Mouse (Mus musculus) c-Kit-positive CD71-negative TER-119-negative erythroid progenitor cells, embryonic 14.5 days (primary cell): Measurements from ENCODE around the gene Vamp9.

Experiments
- DNase-seq: peaks from one replicate; pipeline ENCODE4 v3.0.0-alpha.2; 2013; ENCODE audit warnings: low read depth

Gene Vamp9

DNA sequence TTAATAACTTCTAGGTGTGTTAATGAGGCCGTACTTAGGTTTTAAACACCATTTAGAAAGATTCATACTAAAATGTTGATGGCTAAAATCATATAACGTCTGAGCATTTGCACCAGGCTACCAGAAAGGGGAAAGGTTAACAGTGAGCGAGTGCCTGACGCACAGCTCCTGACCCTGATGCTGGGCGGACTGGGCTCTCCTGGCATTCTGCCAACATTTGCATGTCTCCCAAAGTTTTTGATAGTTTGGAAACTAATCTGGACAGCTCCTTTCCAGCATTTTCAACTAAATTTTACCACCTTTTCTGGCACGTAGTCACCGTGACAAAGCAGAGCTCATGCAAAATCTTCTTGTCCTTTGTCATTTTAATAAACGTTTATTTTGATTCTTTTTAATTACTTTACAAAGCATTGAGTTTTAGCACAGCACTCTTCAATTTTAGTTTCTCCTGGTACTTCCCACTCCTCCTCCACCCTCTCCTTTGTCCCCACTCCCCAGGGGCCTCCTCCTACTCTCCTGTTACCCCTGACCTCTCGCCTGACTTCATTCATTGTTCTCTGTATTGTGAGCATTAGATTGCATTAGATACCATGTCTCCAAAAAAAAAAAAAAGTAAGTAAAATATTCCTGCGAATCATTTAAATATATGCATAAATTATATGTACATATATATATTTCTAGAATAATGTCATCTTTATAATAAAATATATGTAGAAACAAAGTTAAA, 35.9 kb downstream of the Vamp9 start:
- DNase-seq, result no peak

GRCm38 (mm10) chr5:99952513-99952912, 46.5 kb downstream of the Vamp9 start:
- DNase-seq, result no peak

DNA sequence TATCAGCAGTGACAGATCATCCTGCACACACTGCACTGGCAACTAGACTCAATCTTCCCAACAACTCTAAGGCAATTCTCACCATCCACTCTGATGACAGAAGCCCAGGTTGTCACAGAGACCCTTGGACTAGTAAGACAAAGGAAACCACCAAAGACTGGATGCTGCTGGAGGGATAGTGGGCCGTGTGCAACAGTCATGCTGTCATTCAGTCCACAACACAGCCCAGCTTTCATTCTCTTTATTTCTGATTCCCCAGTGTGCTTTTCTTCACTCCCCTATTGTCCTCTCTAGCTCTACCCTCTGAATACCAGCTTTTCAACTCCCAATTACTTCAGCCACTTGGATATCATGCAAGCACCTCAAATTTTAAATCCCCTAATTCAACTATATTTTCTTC, 47.8 kb downstream of the Vamp9 start:
- DNase-seq, result no peak

GRCm38 (mm10) chr5:99958666-99959065, 52.6 kb downstream of the Vamp9 start:
- DNase-seq, result no peak

- DNase-seq, result no peak
These were observed 53.3 kb downstream of the Vamp9 start for GRCm38 (mm10) chr5:99959236-99959936.

DNA sequence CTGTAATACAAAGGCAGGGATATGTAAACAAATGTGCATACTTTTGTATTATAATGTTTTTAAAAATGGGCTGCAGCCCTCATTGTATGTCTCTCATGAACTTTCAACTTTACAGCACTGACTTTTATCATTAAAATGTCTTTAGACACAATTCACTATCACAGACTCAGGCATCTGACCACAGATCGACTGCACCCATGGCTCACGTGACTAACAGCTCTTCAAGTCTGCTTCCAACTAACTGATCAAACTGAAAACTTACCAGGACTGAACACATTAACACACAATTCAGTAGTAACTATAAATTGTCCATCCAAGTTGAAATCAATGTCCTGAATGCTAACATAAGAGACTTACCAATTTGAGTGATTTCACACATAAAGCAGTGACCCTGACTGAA, 53.9 kb downstream of the Vamp9 start:
- DNase-seq, result no peak

DNA sequence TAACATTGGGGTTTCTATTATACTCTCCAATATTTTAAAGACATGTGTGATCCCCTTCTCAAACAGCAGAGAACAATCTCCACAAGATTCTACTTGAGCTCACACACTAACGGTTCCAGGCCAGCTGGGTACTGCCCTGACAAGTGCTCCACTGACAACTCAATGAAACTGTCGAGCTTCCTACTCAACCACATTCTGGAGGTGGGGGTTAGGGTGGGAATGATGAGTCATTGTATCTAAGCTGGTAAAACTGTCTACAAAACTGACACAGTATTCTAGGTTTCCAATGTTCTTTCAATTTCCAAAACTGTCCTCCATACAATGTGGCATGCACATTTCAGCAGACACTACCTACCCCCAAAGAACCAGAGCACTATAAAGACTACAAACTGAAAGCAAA, 67.9 kb downstream of the Vamp9 start:
- no peak for DNase-seq

- DNase-seq, result no peak
These were observed 69.0 kb downstream of the Vamp9 start for GRCm38 (mm10) chr5:99975061-99975460.

- no peak for DNase-seq
These were observed 69.7 kb downstream of the Vamp9 start for GRCm38 (mm10) chr5:99975776-99976175.

- DNase-seq, result no peak
These were observed 70.4 kb downstream of the Vamp9 start for GRCm38 (mm10) chr5:99976334-99976955.

GRCm38 (mm10) chr5:99977516-99978301, 71.7 kb downstream of the Vamp9 start:
- DNase-seq, result peak; percentile 55

- peak; percentile 94 for DNase-seq
These were observed 72.8 kb downstream of the Vamp9 start, which contains the start of the genes Hnrnpd and 4930524J08Rik for GRCm38 (mm10) chr5:99978699-99979442. TSS of gene Hnrnpd (minus strand) at chr5:99978938. TSS of gene 4930524J08Rik (plus strand) at chr5:99979061.

DNA sequence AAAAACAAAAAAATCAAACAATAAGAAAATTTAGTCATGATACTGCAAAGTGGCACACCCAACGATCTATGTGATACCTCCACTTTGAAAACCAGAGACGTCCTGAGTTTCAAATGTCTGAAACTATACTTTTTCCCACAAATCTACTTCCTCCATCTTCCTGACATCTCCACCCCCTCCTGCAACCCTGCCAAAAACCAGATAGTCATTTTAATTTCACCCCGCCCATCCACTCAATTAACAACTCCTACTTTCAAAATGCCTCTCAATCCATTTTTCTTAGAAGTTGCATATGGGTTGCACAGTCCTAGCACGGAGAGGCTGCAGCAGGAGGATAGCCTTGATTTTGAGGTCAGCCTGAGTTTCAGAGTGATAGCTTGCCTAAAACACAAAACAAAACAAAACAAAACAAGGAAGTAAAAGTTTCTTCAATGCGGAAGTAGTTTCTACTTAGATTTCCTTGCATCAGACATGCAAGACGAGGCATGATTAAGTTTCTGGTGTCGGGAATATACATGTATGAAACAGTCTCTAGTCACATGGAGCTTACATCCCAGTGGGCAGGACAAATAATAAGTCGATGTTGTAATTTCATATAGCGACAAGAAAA, 77.5 kb downstream of the Vamp9 start:
- no peak for DNase-seq

DNA sequence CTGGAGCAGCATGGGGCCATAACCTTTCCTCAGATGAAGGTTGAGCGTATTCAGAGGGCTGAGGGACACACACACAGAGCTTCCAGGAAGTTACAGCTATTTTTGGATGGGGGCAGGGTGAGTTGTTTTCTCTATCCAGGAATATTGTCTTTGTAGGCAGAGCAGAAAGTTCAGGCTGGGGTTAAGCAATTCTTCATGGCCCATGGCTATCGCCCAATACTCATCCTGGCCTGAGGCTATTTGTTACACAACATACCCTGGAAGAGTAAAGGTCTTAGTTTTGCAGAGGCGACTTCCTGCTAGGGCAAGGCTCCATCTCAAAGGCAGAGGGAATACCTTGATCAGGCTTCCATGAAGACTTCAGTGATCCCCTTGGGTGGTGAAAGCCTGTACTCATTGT, 88.1 kb downstream of the Vamp9 start:
- DNase-seq, result no peak

- no peak for DNase-seq
These were observed 88.6 kb downstream of the Vamp9 start for GRCm38 (mm10) chr5:99994680-99995079.

GRCm38 (mm10) chr5:100000048-100000447, 94.0 kb downstream of the Vamp9 start:
- DNase-seq, result no peak

DNA sequence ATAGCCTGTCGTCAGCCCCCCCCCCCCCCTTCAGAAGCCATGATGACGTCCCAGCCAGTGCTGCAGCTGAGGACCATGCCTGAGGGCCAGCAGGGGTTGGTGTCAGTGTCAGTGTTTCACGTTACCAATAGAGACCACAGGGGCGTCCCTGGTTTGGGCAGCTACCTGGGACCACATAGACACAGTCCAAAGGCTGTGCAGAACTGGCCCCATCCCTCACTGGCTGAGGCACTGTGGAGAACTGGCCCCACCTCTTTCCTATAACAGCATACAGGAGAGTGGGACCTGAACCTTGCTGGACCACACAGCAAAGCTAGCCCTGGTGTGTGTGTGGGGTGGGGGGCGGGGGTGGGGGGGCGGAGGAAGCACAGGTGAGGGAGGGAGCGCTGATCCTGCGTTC, 94.4 kb downstream of the Vamp9 start:
- no peak for DNase-seq
